Mouse (Mus musculus) hindbrain, postnatal 0 days (tissue): Measurements from ENCODE around the gene Upf3b. TPM values are rescaled to one million over a fixed set of nuclear protein-coding genes. Genes with fewer than 3 reads are reported as not detected.
"Not testable (repeated sequence)": the region's sequence is repeated elsewhere in the genome, so short reads cannot be mapped to it uniquely, and the experiment has no call there.

Experiments
- ATAC-seq: fragments of 200-750 bp; cut with Nextera tagmentation; 2 replicates; pipeline ENCODE4 v1.8.0; 2017; ENCODE audit warnings: mild to moderate bottlenecking, moderate TSS enrichment, moderate library complexity
- DNase-seq: peaks from one replicate; pipeline ENCODE4 v3.0.0-alpha.2; 2015; ENCODE audit warnings: low spot score
- H3K27ac ChIP-seq: fragments of 300-500 bp; sonication (generic); 2 replicates; pipeline ENCODE4 v1.5.1; 2014; ENCODE audit warnings: mild to moderate bottlenecking
- H3K27me3 ChIP-seq: fragments of 300-500 bp; sonication (generic); 2 replicates; pipeline ENCODE4 v1.6.1; 2014; ENCODE audit warnings: low read length, mixed read lengths; ENCODE audit not compliant: insufficient read depth
- H3K36me3 ChIP-seq: fragments of 300-500 bp; sonication (generic); 2 replicates; pipeline ENCODE4 v1.6.1; 2014; ENCODE audit warnings: low read length, mixed read lengths; ENCODE audit not compliant: insufficient read depth
- H3K4me1 ChIP-seq: fragments of 300-500 bp; sonication (generic); 2 replicates; pipeline ENCODE4 v1.6.1; 2014; ENCODE audit warnings: antibody characterized with exemption, low read length, mixed read lengths; ENCODE audit not compliant: insufficient read depth
- H3K4me2 ChIP-seq: fragments of 300-500 bp; sonication (generic); 2 replicates; pipeline ENCODE4 v1.6.1; 2014; ENCODE audit warnings: low read depth, mild to moderate bottlenecking, low read length, moderate library complexity, mixed read lengths
- H3K4me3 ChIP-seq: fragments of 300-500 bp; sonication (generic); 2 replicates; pipeline ENCODE4 v1.5.1; 2014; ENCODE audit warnings: low read length
- H3K9ac ChIP-seq: fragments of 300-500 bp; sonication (generic); replicated peaks from 2 replicates; pipeline ENCODE4 v1.6.1; 2014; ENCODE audit warnings: mild to moderate bottlenecking, low read length, moderate library complexity, mixed read lengths
- H3K9me3 ChIP-seq: fragments of 300-500 bp; sonication (generic); 2 replicates; pipeline ENCODE4 v1.6.1; 2016; ENCODE audit warnings: low read length, mixed read lengths
- CTCF ChIP-seq: IDR thresholded peaks from 2 replicates; pipeline ENCODE4 v1.5.1; 2016; ENCODE audit warnings: antibody characterized with exemption, control low read depth, low read depth
- WGBS: fragments of 180-500 bp; shearing (Covaris S2); extraction: QIAGEN DNeasy Blood & Tissue Kit; methylation state at CpG from one replicate; pipeline ENCODE4 v1.1.7; 2014; 5-methylcytosine and 5-hydroxymethylcytosine counted together
- polyA plus RNA-seq: library from polyadenylated mRNA; unstranded; fragments of >200 nt; fragmentation: Nextera tagmentation; extraction: Ambion mirVana; gene quantifications from 2 replicates; pipeline ENCODE4 v1.2.1, GENCODE M21; 2015
- total RNA-seq: library from RNA; depleted of rRNA; stranded (reverse); fragments of >200 nt; gene quantifications from 2 replicates; pipeline ENCODE4 v1.2.3, GENCODE M21; 2014

The Upf3b gene
- total and polyA plus RNA-seq, 2 experiments from 2014 or later: 6.8 to 22.8 TPM

DNA sequence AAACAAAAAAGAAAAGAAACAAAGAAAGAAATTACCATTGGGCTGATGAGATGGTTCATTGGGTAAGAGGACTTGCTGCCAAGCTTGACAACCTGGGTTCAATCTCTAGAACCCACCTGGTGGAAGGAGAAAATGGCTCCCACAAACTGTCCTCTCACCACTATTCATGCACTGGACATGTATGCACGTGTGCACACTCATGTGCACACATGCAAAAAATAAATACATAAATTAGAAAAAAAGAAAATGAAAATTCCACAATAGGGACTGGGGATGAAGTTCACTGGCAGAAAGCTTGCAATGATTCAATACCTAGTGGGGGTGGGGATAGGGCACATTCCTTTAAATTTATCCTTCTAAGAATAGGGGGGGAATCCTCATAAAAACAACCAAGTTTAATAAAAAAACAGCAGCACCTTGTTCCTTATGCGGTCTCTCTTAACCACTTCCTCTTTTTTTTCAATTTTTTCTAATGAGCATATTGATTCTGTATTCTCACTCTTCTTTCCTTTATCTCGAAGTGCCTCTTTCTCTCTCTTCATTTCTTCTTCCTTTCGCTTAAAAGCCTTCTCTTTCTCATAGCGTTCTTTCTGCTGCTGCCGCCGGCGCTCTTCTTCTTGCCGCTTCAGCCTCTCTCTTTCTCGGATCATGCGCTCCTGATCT lies 14.9 kb downstream of the Upf3b start:
- no peak for TF ChIP-seq CTCF
- Histone ChIP-seq H3K27me3 (no peaks in the 10 kb centered on the region), H3K27ac (no peak overlapping the region), H3K4me3 (no peak overlapping the region), H3K4me2 (no peak overlapping the region), H3K9me3 (no peaks in the 10 kb centered on the region), H3K36me3 (no peaks in the 10 kb centered on the region), H3K9ac (no peak overlapping the region), H3K4me1 (no peaks in the 10 kb centered on the region)
- WGBS: 91% methylated on average over 11 of the region's 11 CpGs
- ATAC-seq (no peak), DNase-seq (no peak)

DNA sequence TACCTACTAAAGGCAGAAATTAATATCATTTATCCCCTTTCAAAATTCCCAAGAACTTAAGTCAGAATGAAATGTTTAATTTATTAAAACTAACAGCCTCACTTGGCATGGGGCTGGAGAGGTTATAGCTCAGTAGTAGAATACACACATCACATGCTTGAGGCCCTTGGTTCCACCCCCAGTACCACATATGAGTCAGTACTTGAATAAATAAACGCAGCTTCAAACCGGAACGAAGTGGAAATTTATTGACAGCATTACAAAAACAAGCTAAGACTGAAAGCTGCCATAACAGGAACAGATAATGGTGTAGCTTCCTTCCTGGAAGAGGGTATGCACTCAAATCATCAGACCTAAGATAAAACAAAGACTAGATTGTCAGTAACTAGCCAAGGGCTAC lies 18.7 kb downstream of the Upf3b start:
- Histone ChIP-seq H3K27me3 (no peaks in the 10 kb centered on the region), H3K4me2 (no peak overlapping the region), H3K9ac (no peak overlapping the region), H3K36me3 (no peaks in the 10 kb centered on the region), H3K9me3 (no peaks in the 10 kb centered on the region), H3K4me3 (no peak overlapping the region), H3K4me1 (no peaks in the 10 kb centered on the region), H3K27ac (no peak overlapping the region)
- 95% methylated on average over 3 of the region's 3 CpGs for WGBS
- no peak for ATAC-seq
- TF ChIP-seq CTCF: no peak
- DNase-seq: no peak

- no peak for DNase-seq
- Histone ChIP-seq H3K4me3 (no peak overlapping the region), H3K27me3 (no peaks in the 10 kb centered on the region), H3K4me2 (no peak overlapping the region), H3K9ac (no peak overlapping the region), H3K9me3 (no peaks in the 10 kb centered on the region), H3K27ac (no peak overlapping the region), H3K4me1 (no peaks in the 10 kb centered on the region), H3K36me3 (no peaks in the 10 kb centered on the region)
- WGBS: 81% methylated on average over 1 of the region's 1 CpGs
- no peak for ATAC-seq
- TF ChIP-seq CTCF: no peak
Measured at GRCm38 (mm10) chrX:37088778-37089177, 21.3 kb downstream of the Upf3b start.

GRCm38 (mm10) chrX:37085665-37086064 lies 24.5 kb downstream of the Upf3b start:
- peak overlapping the region; percentile 51 for H3K4me3 ChIP-seq
- no peak for TF ChIP-seq CTCF
- H3K9me3 ChIP-seq: no peaks in the 10 kb centered on the region
- no peaks in the 10 kb centered on the region for H3K27me3 ChIP-seq
- 31% methylated on average over 9 of the region's 9 CpGs for WGBS
- peak overlapping the region; percentile 86 for H3K27ac ChIP-seq
- peak; percentile 9 for DNase-seq
- H3K9ac ChIP-seq: peak overlapping the region; percentile 61
- no peaks in the 10 kb centered on the region for H3K4me1 ChIP-seq
- H3K4me2 ChIP-seq: peak overlapping the region; percentile 62
- ATAC-seq: peak; percentile 55
- no peaks in the 10 kb centered on the region for H3K36me3 ChIP-seq

- 26% methylated on average over 38 of the region's 38 CpGs for WGBS
- no peaks in the 10 kb centered on the region for H3K4me1 ChIP-seq
- H3K27me3 ChIP-seq: no peaks in the 10 kb centered on the region
- H3K27ac ChIP-seq: peak within 1 kb of the TSS; percentile 86
- peak; percentile 95 for ATAC-seq
- no peaks in the 10 kb centered on the region for H3K36me3 ChIP-seq
- DNase-seq: peak; percentile 94
- peak; percentile 36; the same call in 1 of the 2 replicates for TF ChIP-seq CTCF
- no peaks in the 10 kb centered on the region for H3K9me3 ChIP-seq
- H3K4me3 ChIP-seq: peak within 1 kb of the TSS; percentile 51
- H3K9ac ChIP-seq: peak within 1 kb of the TSS; percentile 61
- H3K4me2 ChIP-seq: peak within 1 kb of the TSS; percentile 62
Measured at GRCm38 (mm10) chrX:37084927-37085660, 25.0 kb downstream of the Upf3b start, which contains the start of gene Rpl39. Gene Rpl39, minus strand, starts transcription at chrX:37085402.

GRCm38 (mm10) chrX:37084318-37084926 lies 25.7 kb downstream of the Upf3b start:
- 24% methylated on average over 19 of the region's 19 CpGs for WGBS
- no peak for TF ChIP-seq CTCF
- Histone ChIP-seq H3K4me1 (no peaks in the 10 kb centered on the region), H3K9ac (peak overlapping the region; percentile 61), H3K27ac (peak overlapping the region; percentile 86), H3K27me3 (no peaks in the 10 kb centered on the region), H3K4me3 (peak overlapping the region; percentile 51), H3K9me3 (no peaks in the 10 kb centered on the region), H3K4me2 (peak overlapping the region; percentile 62), H3K36me3 (no peaks in the 10 kb centered on the region)
- DNase-seq (peak; percentile 53), ATAC-seq (peak; percentile 55)

DNA sequence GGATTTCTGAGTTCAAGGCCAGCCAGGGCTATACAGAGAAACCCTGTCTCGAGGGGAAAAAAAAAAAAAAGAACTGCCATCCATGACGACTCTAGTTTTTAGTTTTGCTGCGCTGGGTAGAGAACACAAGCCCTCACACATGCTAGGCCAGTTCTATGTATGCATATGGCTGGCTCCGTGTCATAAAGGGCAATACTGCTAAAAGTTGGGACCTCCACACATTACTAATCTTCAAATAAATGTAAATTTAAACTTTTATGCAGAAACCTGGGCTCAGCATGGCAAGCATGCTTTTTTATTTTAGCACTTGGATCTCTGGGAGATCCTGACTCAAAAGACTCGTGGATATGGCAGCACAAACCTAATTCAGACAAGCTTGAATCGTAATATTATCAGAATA lies 28.9 kb downstream of the Upf3b start:
- Histone ChIP-seq H3K4me2 (no peak overlapping the region), H3K27me3 (no peaks in the 10 kb centered on the region), H3K36me3 (no peaks in the 10 kb centered on the region), H3K4me1 (no peaks in the 10 kb centered on the region), H3K9ac (no peak overlapping the region), H3K4me3 (no peak overlapping the region), H3K27ac (no peak overlapping the region), H3K9me3 (no peaks in the 10 kb centered on the region)
- 54% methylated on average over 6 of the region's 6 CpGs for WGBS
- no peak for DNase-seq
- ATAC-seq: no peak
- TF ChIP-seq CTCF: no peak

DNA sequence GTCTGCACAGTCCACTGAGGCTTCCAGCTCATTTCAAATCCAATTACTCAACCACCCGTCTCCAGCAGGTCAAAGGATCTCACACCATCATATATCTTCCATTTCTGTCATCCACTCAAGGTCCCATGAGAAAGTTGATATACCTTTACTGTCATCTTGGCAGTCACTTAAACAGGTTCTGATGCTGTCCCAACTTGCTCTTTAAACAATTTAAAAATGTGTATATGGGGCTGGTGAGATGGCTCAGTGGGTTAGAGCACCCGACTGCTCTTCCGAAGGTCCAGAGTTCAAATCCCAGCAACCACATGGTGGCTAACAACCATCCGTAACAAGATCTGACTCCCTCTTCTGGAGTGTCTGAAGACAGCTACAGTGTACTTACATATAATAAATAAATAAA lies 29.8 kb downstream of the Upf3b start:
- not testable (repeated sequence) for H3K4me2 ChIP-seq, H3K9me3 ChIP-seq, H3K4me3 ChIP-seq, H3K27me3 ChIP-seq, H3K9ac ChIP-seq, DNase-seq, ATAC-seq, H3K27ac ChIP-seq, H3K36me3 ChIP-seq, H3K4me1 ChIP-seq
- 76% methylated on average over 3 of the region's 4 CpGs for WGBS
